Mouse (Mus musculus) kidney, adult 2 months (tissue): ENCODE data around the gene Erg. TPM values are rescaled to one million over a fixed set of nuclear protein-coding genes. Genes with fewer than 3 reads are reported as not detected.
A peak's percentile ranks its signal among the peaks of the same experiment; 100 is the strongest.

Experiments
- DNase-seq: peaks from one replicate; pipeline ENCODE4 v3.0.0; 2021
- H3K27ac ChIP-seq: fragments of 200-500 bp; 2 replicates; pipeline ENCODE4 v1.5.1; 2012; ENCODE audit warnings: low read depth, low read length, control low read depth, inconsistent platforms; ENCODE audit not compliant: insufficient read depth
- H3K27me3 ChIP-seq: fragments of 200-500 bp; replicated peaks from 2 replicates; pipeline ENCODE4 v1.6.1; 2012; ENCODE audit warnings: mild to moderate bottlenecking, moderate library complexity, low read length, inconsistent platforms; ENCODE audit not compliant: control insufficient read depth, insufficient read depth
- H3K36me3 ChIP-seq: fragments of 200-500 bp; 2 replicates; pipeline ENCODE4 v1.6.1; 2012; ENCODE audit warnings: mild to moderate bottlenecking, moderate library complexity, low read length, inconsistent platforms; ENCODE audit not compliant: control insufficient read depth, insufficient read depth
- H3K4me1 ChIP-seq: fragments of 200-500 bp; 2 replicates; pipeline ENCODE4 v1.6.1; 2011; ENCODE audit warnings: low read length; ENCODE audit not compliant: control insufficient read depth, insufficient read depth
- H3K4me3 ChIP-seq: fragments of 200-500 bp; 2 replicates; pipeline ENCODE4 v1.5.1; 2011; ENCODE audit warnings: mild to moderate bottlenecking, low read depth, low read length, control low read depth; ENCODE audit not compliant: insufficient read depth
- CTCF ChIP-seq: fragments of 200-500 bp; conservative IDR thresholded peaks from 2 replicates; pipeline ENCODE4 v1.5.1; 2011; ENCODE audit warnings: low read depth, mild to moderate bottlenecking, control low read depth, low read length, moderate library complexity, mixed read lengths; ENCODE audit not compliant: insufficient read depth, insufficient read length
- POLR2A ChIP-seq: fragments of 200-500 bp; IDR thresholded peaks from one replicate; pipeline ENCODE4 v1.6.1; 2011; ENCODE audit warnings: low read depth, low read length, control low read depth
- WGBS: fragments of 180-500 bp; shearing (Covaris S2); methylation state at CpG from one replicate; pipeline ENCODE4 v1.1.7; 2018; 5-methylcytosine and 5-hydroxymethylcytosine counted together
- polyA plus RNA-seq: library from polyadenylated mRNA; depleted of rRNA; stranded (reverse); fragments of >200 nt; gene quantifications from 2 replicates; pipeline ENCODE4 v1.2.3, GENCODE M21; 2012

Erg gene
- polyA plus RNA-seq, 1 experiment = 20.0 TPM

- TF ChIP-seq POLR2A (no peak), CTCF (no peak)
- peak; percentile 54 for DNase-seq
These were observed 234.1 kb downstream of the Erg start for GRCm38 (mm10) chr16:95352266-95352665.

GRCm38 (mm10) chr16:95350499-95350898 lies 235.9 kb downstream of the Erg start:
- no peaks in the 10 kb centered on the region for H3K27me3 ChIP-seq
- peak; percentile 54 for DNase-seq
- H3K36me3 ChIP-seq = no peaks in the 10 kb centered on the region
- H3K27ac ChIP-seq = no peak overlapping the region
- H3K4me3 ChIP-seq = no peak overlapping the region
- no peaks in the 10 kb centered on the region for H3K4me1 ChIP-seq
- TF ChIP-seq CTCF (peak; percentile 84), POLR2A (no peak)
- WGBS = 27% methylated on average over 3 of the region's 3 CpGs

More at GRCm38 (mm10) chr16:95352266-95352665, 234.1 kb downstream of the Erg start:
- no peak overlapping the region for H3K4me3 ChIP-seq
- no peaks in the 10 kb centered on the region for H3K4me1 ChIP-seq
- no peaks in the 10 kb centered on the region for H3K27me3 ChIP-seq
- no peaks in the 10 kb centered on the region for H3K36me3 ChIP-seq
- H3K27ac ChIP-seq = no peak overlapping the region
- 45% methylated on average over 8 of the region's 8 CpGs for WGBS

- Histone ChIP-seq H3K27ac (no peak overlapping the region), H3K36me3 (no peaks in the 10 kb centered on the region), H3K4me1 (no peaks in the 10 kb centered on the region), H3K4me3 (no peak overlapping the region), H3K27me3 (no peaks in the 10 kb centered on the region)
- 75% methylated on average over 5 of the region's 5 CpGs for WGBS
- TF ChIP-seq POLR2A (no peak), CTCF (no peak)
- no peak for DNase-seq
These were observed 236.6 kb downstream of the Erg start for GRCm38 (mm10) chr16:95349745-95350144.

GRCm38 (mm10) chr16:95349344-95349743 lies 237.0 kb downstream of the Erg start:
- no peak overlapping the region for H3K4me3 ChIP-seq
- H3K27ac ChIP-seq = no peak overlapping the region
- WGBS = 89% methylated on average over 6 of the region's 6 CpGs
- TF ChIP-seq POLR2A (no peak), CTCF (no peak)
- H3K27me3 ChIP-seq = no peaks in the 10 kb centered on the region
- no peak for DNase-seq
- no peaks in the 10 kb centered on the region for H3K36me3 ChIP-seq
- H3K4me1 ChIP-seq = no peaks in the 10 kb centered on the region

- Histone ChIP-seq H3K4me1 (no peaks in the 10 kb centered on the region), H3K4me3 (no peak overlapping the region), H3K27ac (no peak overlapping the region), H3K36me3 (no peaks in the 10 kb centered on the region), H3K27me3 (no peaks in the 10 kb centered on the region)
- no peak for DNase-seq
- WGBS = 70% methylated on average over 9 of the region's 9 CpGs
- TF ChIP-seq CTCF = no peak
- TF ChIP-seq POLR2A = no peak
These were observed 237.8 kb downstream of the Erg start for GRCm38 (mm10) chr16:95348555-95348954.

- Histone ChIP-seq H3K27ac (peak overlapping the region; percentile 57), H3K27me3 (no peaks in the 10 kb centered on the region), H3K4me1 (no peaks in the 10 kb centered on the region), H3K4me3 (no peak overlapping the region), H3K36me3 (no peaks in the 10 kb centered on the region)
- 46% methylated on average over 3 of the region's 3 CpGs for WGBS
- TF ChIP-seq POLR2A = no peak
- TF ChIP-seq CTCF = no peak
- DNase-seq = peak; percentile 81
These were observed 239.2 kb downstream of the Erg start for GRCm38 (mm10) chr16:95347202-95347601.

- H3K36me3 ChIP-seq = no peaks in the 10 kb centered on the region
- WGBS = 0% methylated on average over 5 of the region's 7 CpGs
- no peaks in the 10 kb centered on the region for H3K27me3 ChIP-seq
- DNase-seq = peak; percentile 74
- H3K27ac ChIP-seq = no peak overlapping the region
- no peak overlapping the region for H3K4me3 ChIP-seq
- H3K4me1 ChIP-seq = no peaks in the 10 kb centered on the region
- TF ChIP-seq CTCF = peak; percentile 84
- no peak for TF ChIP-seq POLR2A
These were observed 240.5 kb downstream of the Erg start for GRCm38 (mm10) chr16:95345882-95346281.
